Mouse (Mus musculus) CH12.LX (cell line): ENCODE measurements around the gene Rgs18. TPM values are rescaled to one million over a fixed set of nuclear protein-coding genes. Genes with fewer than 3 reads are reported as not detected.

Experiments
- DNase-seq: peaks from one replicate; pipeline ENCODE4 v3.0.0-alpha.2; 2013; ENCODE audit errors: extremely low read depth
- H3K27ac ChIP-seq: 2 replicates; pipeline ENCODE4 v1.5.1; 2012; ENCODE audit warnings: low read depth, mild to moderate bottlenecking, control low read depth, moderate library complexity; ENCODE audit not compliant: insufficient read depth
- H3K27me3 ChIP-seq: replicated peaks from 2 replicates; pipeline ENCODE3; 2012; ENCODE audit warnings: inconsistent platforms
- H3K36me3 ChIP-seq, 2 experiments: replicated peaks in 1 of 2; 2 replicates each; pipeline versions ENCODE3 to v1.6.1; 2012; ENCODE audit warnings: inconsistent platforms in 1 of 2, low read length in 1 of 2, mild to moderate bottlenecking in 1 of 2, mixed read lengths in 1 of 2, moderate library complexity in 1 of 2; ENCODE audit not compliant: control insufficient read depth in 1 of 2, insufficient read depth in 1 of 2
- H3K4me1 ChIP-seq, 2 experiments: 2 replicates each; pipeline ENCODE4 v1.6.1; 2012; ENCODE audit warnings: inconsistent platforms in 1 of 2, moderate library complexity in 1 of 2; ENCODE audit not compliant: insufficient read depth in 2 of 2, control insufficient read depth in 1 of 2
- H3K4me2 ChIP-seq: 2 replicates; pipeline ENCODE4 v1.6.1; 2012; ENCODE audit warnings: low read depth, mild to moderate bottlenecking, control low read depth; ENCODE audit not compliant: poor library complexity, insufficient read depth, severe bottlenecking
- H3K4me3 ChIP-seq, 3 experiments: fragments of 150-350 bp in 1 of 3; sonication (generic) in 1 of 3; replicated peaks in 1 of 3; 2 replicates each; pipeline versions ENCODE3 to v1.5.1; 2011 to 2012; ENCODE audit warnings: low read depth in 2 of 3, low read length in 2 of 3, mild to moderate bottlenecking in 2 of 3, moderate library complexity in 2 of 3, control low read depth in 1 of 3, improper control_type of control experiment in 1 of 3, inconsistent platforms in 1 of 3, mixed read lengths in 1 of 3; ENCODE audit not compliant: poor library complexity in 1 of 3
- H3K79me2 ChIP-seq: replicated peaks from 2 replicates; pipeline ENCODE4 v1.6.1; 2012; ENCODE audit warnings: mild to moderate bottlenecking, moderate library complexity; ENCODE audit not compliant: control insufficient read depth, poor library complexity, insufficient read depth, severe bottlenecking; ENCODE audit errors: extremely low read depth
- H3K9ac ChIP-seq: 2 replicates; pipeline ENCODE4 v1.6.1; 2012; ENCODE audit warnings: low read depth, mild to moderate bottlenecking, control low read depth, moderate library complexity; ENCODE audit not compliant: insufficient read depth
- H3K9me3 ChIP-seq: replicated peaks from 2 replicates; pipeline ENCODE3; 2012; ENCODE audit warnings: low read length, inconsistent platforms, mixed read lengths
- CHD2 ChIP-seq: IDR thresholded peaks from 2 replicates; pipeline ENCODE4 v1.6.1; 2011; ENCODE audit warnings: low read length, improper control_type of control experiment
- CTCF ChIP-seq, 2 experiments: IDR thresholded peaks in 1 of 2; conservative IDR thresholded peaks in 1 of 2; 2 replicates each; pipeline ENCODE4 v1.5.1; 2011 to 2012; ENCODE audit warnings: low read depth in 2 of 2, low read length in 2 of 2, improper control_type of control experiment in 1 of 2, inconsistent platforms in 1 of 2, mild to moderate bottlenecking in 1 of 2, moderate library complexity in 1 of 2
- E2F4 ChIP-seq: IDR thresholded peaks from 2 replicates; pipeline ENCODE4 v1.6.1; 2011; ENCODE audit warnings: low read depth, low read length, improper control_type of control experiment; ENCODE audit not compliant: insufficient replicate concordance
- ETS1 ChIP-seq: conservative IDR thresholded peaks from 2 replicates; pipeline ENCODE4 v1.6.1; 2012; ENCODE audit warnings: low read depth, mild to moderate bottlenecking, inconsistent platforms, low read length, improper control_type of control experiment, moderate library complexity
- GABPA ChIP-seq: IDR thresholded peaks from 2 replicates; pipeline ENCODE4 v1.6.1; 2012; ENCODE audit warnings: low read depth, low read length, improper control_type of control experiment, inconsistent platforms; ENCODE audit not compliant: insufficient replicate concordance
- HCFC1 ChIP-seq: IDR thresholded peaks from 2 replicates; pipeline ENCODE4 v1.6.1; 2012; ENCODE audit warnings: low read depth, mild to moderate bottlenecking, inconsistent platforms, low read length, improper control_type of control experiment
- JUN ChIP-seq: IDR thresholded peaks from 2 replicates; pipeline ENCODE4 v1.6.1; 2011; ENCODE audit warnings: low read depth, mild to moderate bottlenecking, low read length, improper control_type of control experiment, moderate library complexity; ENCODE audit not compliant: insufficient read depth
- JUND ChIP-seq: conservative IDR thresholded peaks from 2 replicates; pipeline ENCODE4 v1.6.1; 2011; ENCODE audit warnings: low read depth, low read length, improper control_type of control experiment
- MAX ChIP-seq: IDR thresholded peaks from 2 replicates; pipeline ENCODE4 v1.6.1; 2011; ENCODE audit warnings: low read length, improper control_type of control experiment
- MEF2A ChIP-seq: IDR thresholded peaks from 2 replicates; pipeline ENCODE4 v1.6.1; 2014; ENCODE audit warnings: low read depth, mild to moderate bottlenecking, inconsistent platforms, low read length, improper control_type of control experiment, borderline replicate concordance
- MXI1 ChIP-seq: IDR thresholded peaks from 2 replicates; pipeline ENCODE4 v1.6.1; 2011; ENCODE audit warnings: mild to moderate bottlenecking, low read depth, low read length, improper control_type of control experiment
- NELFE ChIP-seq: IDR thresholded peaks from 2 replicates; pipeline ENCODE4 v1.6.1; 2011; ENCODE audit warnings: low read depth, low read length, improper control_type of control experiment
- PAX5 ChIP-seq: IDR thresholded peaks from 2 replicates; pipeline ENCODE4 v1.6.1; 2012; ENCODE audit warnings: low read length, inconsistent platforms, mixed read lengths
- POLR2A ChIP-seq: IDR thresholded peaks from 2 replicates; pipeline ENCODE4 v1.6.1; 2011; ENCODE audit warnings: low read depth, mild to moderate bottlenecking, improper control_type of control experiment, low read length
- RAD21 ChIP-seq: IDR thresholded peaks from 2 replicates; pipeline ENCODE4 v1.6.1; 2011; ENCODE audit warnings: low read depth, mild to moderate bottlenecking, low read length, improper control_type of control experiment, moderate library complexity
- RCOR1 ChIP-seq: conservative IDR thresholded peaks from 2 replicates; pipeline ENCODE4 v1.6.1; 2012; ENCODE audit warnings: low read depth, mild to moderate bottlenecking, inconsistent platforms, low read length, improper control_type of control experiment
- TCF12 ChIP-seq: IDR thresholded peaks from 2 replicates; pipeline ENCODE4 v1.6.1; 2014; ENCODE audit warnings: low read depth, mild to moderate bottlenecking, inconsistent platforms, low read length, improper control_type of control experiment
- USF1 ChIP-seq: IDR thresholded peaks from 2 replicates; pipeline ENCODE4 v1.6.1; 2014; ENCODE audit warnings: low read depth, mild to moderate bottlenecking, inconsistent platforms, low read length, improper control_type of control experiment
- USF2 ChIP-seq: conservative IDR thresholded peaks from 2 replicates; pipeline ENCODE4 v1.6.1; 2011; ENCODE audit warnings: low read depth, low read length, improper control_type of control experiment
- ZC3H11A ChIP-seq: IDR thresholded peaks from 2 replicates; pipeline ENCODE4 v1.6.1; 2012; ENCODE audit warnings: low read depth, mild to moderate bottlenecking, inconsistent platforms, low read length, improper control_type of control experiment
- ZKSCAN1 ChIP-seq: IDR thresholded peaks from 2 replicates; pipeline ENCODE4 v1.6.1; 2012; ENCODE audit warnings: low read depth, inconsistent platforms, low read length, improper control_type of control experiment, borderline replicate concordance
- ZMIZ1 ChIP-seq: IDR thresholded peaks from 2 replicates; pipeline ENCODE4 v1.6.1; 2012; ENCODE audit warnings: low read depth, mild to moderate bottlenecking, inconsistent platforms, low read length, improper control_type of control experiment
- ZNF384 ChIP-seq: IDR thresholded peaks from 2 replicates; pipeline ENCODE4 v1.6.1; 2012; ENCODE audit warnings: low read depth, low read length, improper control_type of control experiment, inconsistent platforms
- dilution Hi-C: fragments of 300-500 bp; cut with MboI; formaldehyde crosslinking; loops from 2 replicates; pipeline ENCODE4 v1.14.3; 2020; ENCODE audit warnings: low sequenced_read_pairs; ENCODE audit not compliant: extremely low pct_unique_long_range_greater_than_20kb, extremely low pct_ligation_motif_present
- in situ Hi-C: fragments of 300-500 bp; cut with MboI; formaldehyde crosslinking; loops from 3 replicates; pipeline ENCODE4 v1.14.3; 2019; ENCODE audit warnings: low sequenced_read_pairs, low pct_ligation_motif_present, low pct_unique_long_range_greater_than_20kb, mixed read lengths
- polyA plus RNA-seq: library from polyadenylated mRNA; unstranded; fragments of >175 nt; gene quantifications from 2 replicates; pipeline ENCODE4 v1.2.1, GENCODE M21; 2012; ENCODE audit warnings: low read depth; ENCODE audit not compliant: insufficient read length
- total RNA-seq, 2 experiments: library from RNA; depleted of rRNA; stranded (reverse); fragments of 300-350 nt in 1 of 2; fragments of >200 nt in 1 of 2; gene quantifications; 2 replicates each; pipeline ENCODE4 v1.2.3; 2012 to 2014

Rgs18 gene
- total and polyA plus RNA-seq, 3 experiments = 0.38 to 15.1 (median 4.9) TPM

DNA sequence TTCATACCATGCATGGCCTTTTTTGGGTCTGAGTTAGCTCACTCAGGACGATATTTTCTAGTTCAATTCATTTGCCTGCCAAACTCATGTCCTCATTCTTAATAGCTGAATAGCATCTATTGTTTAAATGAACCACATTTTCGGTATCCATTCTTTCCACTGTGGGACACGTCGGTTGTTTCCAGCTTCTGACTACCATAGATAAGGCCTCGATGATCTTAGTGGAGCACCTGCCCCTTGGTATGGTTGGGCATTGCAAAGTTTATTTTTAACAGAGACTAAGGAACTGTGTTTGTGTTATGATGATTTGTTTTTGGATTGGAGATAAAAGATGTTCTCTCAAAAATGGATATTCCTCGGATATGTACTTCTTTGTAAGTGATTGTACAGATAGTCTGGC is 37.5 kb downstream of the Rgs18 start:
- Histone ChIP-seq H3K9me3 (no peaks in the 10 kb centered on the region), H3K4me2 (no peak overlapping the region), H3K79me2 (no peaks in the 10 kb centered on the region), H3K36me3 (no peaks in the 10 kb centered on the region), H3K4me1 (no peaks in the 10 kb centered on the region), H3K27ac (no peak overlapping the region), H3K27me3 (no peaks in the 10 kb centered on the region), H3K9ac (no peak overlapping the region), H3K4me3 (no peak overlapping the region)
- TF ChIP-seq ZC3H11A = no peak
- no peak for TF ChIP-seq E2F4
- no peak for TF ChIP-seq TCF12
- TF ChIP-seq PAX5 = no peak
- no peak for TF ChIP-seq MEF2A
- TF ChIP-seq GABPA = no peak
- TF ChIP-seq USF2 = no peak
- no peak for TF ChIP-seq RAD21
- TF ChIP-seq JUND = no peak
- no peak for TF ChIP-seq HCFC1
- no peak for TF ChIP-seq NELFE
- no peak for TF ChIP-seq USF1
- no peak for TF ChIP-seq RCOR1
- in situ Hi-C loops (no loop called here), dilution Hi-C loops (no loop called here)
- DNase-seq = no peak

DNA sequence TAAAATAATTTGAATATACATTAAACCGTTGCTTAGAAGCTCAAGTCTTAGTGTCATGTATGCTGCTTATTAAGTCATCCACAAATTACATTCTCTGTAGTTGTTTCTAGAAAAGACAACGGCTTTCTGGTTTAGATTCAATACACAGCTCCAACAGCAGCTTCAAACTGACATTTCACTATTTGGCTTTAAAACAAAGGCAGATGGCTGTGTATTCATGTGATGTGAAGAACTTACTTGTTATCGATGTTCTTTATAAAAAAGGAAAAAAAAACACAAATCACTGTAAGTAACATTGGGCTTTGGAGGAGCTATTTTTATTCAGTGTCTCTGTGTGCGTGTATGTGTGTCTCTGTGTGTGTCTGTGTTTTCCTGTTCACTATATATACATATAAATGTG is 54.5 kb downstream of the Rgs18 start:
- Histone ChIP-seq H3K9ac (no peak overlapping the region), H3K27me3 (no peaks in the 10 kb centered on the region), H3K36me3 (no peaks in the 10 kb centered on the region), H3K27ac (no peak overlapping the region), H3K79me2 (no peaks in the 10 kb centered on the region), H3K4me1 (no peaks in the 10 kb centered on the region), H3K4me2 (no peak overlapping the region), H3K9me3 (no peaks in the 10 kb centered on the region), H3K4me3 (no peak overlapping the region)
- no peak for DNase-seq
- TF ChIP-seq USF1 (no peak), GABPA (no peak), MAX (no peak), ZC3H11A (no peak), RAD21 (no peak), JUN (no peak), ZKSCAN1 (no peak), ETS1 (no peak), CTCF (conservative IDR thresholded peaks at IDR 0.05 in 1 of 2, IDR thresholded peaks at IDR 0.05 in 1 of 2; ENCODE audit: low read depth in 2 of 2, low read length in 2 of 2) (no peak), MXI1 (no peak), POLR2A (no peak), ZNF384 (no peak), CHD2 (no peak), ZMIZ1 (no peak)
- dilution Hi-C loops (no loop called here), in situ Hi-C loops (no loop called here)
